Mouse (Mus musculus) granulocyte monocyte progenitor cell, adult 5-6 weeks (primary cell): Measurements from ENCODE around the gene Ppp1r37. TPM values are rescaled to one million over a fixed set of nuclear protein-coding genes. Genes with fewer than 3 reads are reported as not detected.
A peak's percentile ranks its signal among the peaks of the same experiment; 100 is the strongest.

ENCODE experiments used
- ATAC-seq: replicated peaks from 2 replicates; pipeline ENCODE4 v1.8.0; 2016; ENCODE audit warnings: mild to moderate bottlenecking, moderate TSS enrichment, inconsistent platforms; ENCODE audit not compliant: poor library complexity, severe bottlenecking
- total RNA-seq, 2 experiments: library from RNA; stranded (forward) in 1 of 2; stranded (reverse) in 1 of 2; fragments of 200-712, 200-1000 nt in 1 of 2; fragments of >200 nt in 1 of 2; fragmentation: Nextera tagmentation in 1 of 2; gene quantifications; 2 replicates each; pipeline ENCODE4 v1.2.3; 2014 to 2017

Ppp1r37 gene
- total RNA-seq, 2 experiments from 2014 or later: 17.8 to 32.3 TPM

DNA sequence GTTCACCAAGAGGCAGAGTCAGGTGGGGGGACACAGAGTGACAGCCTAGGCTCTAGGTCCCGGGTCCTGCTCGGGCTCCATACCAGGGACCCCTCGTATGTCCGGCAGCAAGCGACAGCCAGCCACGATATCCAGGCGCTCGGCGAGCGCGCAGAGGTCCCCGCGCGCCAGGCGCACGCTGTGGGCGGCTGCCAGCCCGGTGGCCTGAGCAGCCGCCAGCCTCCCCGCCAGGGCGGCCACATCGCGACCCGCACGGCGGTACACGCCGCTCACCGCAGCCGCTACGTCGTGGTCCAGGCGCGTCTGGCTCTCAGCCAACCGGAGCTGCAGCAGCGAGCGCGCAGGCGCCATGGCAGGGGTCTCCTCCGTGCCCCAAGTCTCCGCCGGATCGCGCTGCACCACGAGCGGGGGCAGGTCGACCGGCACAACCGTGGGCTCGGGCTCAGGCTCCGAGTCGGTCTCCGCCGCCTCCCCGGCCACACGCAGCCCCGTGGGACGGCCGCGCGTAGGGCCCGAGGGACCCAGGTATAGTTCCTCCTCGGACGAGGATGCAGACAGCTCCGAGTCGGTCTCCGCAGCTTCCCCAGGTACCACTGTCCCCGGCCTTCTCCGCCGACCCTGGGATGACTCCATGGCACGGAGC is 55.8 kb downstream of the Ppp1r37 start:
- no peak for ATAC-seq

DNA sequence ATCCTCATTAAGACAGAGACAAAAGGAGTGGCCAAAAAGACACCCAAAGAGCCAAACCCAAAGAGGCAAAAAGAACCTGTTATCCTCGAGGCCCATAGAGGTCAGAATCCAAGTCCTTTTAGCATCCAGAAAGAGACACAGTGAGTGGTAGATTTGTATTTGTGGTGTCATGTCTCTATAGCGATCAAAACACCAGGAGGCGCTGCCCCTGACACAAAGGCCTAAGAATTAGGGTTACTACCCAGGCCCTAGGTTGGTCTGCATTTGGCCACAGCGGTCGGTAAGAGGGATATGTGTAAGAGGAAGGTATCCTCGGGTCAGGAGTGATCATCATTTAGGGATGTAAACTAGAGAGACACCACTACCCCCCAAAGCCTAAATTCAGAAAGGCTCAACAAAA is 56.5 kb downstream of the Ppp1r37 start:
- peak; percentile 14; the same call in 1 of the 2 replicates for ATAC-seq

DNA sequence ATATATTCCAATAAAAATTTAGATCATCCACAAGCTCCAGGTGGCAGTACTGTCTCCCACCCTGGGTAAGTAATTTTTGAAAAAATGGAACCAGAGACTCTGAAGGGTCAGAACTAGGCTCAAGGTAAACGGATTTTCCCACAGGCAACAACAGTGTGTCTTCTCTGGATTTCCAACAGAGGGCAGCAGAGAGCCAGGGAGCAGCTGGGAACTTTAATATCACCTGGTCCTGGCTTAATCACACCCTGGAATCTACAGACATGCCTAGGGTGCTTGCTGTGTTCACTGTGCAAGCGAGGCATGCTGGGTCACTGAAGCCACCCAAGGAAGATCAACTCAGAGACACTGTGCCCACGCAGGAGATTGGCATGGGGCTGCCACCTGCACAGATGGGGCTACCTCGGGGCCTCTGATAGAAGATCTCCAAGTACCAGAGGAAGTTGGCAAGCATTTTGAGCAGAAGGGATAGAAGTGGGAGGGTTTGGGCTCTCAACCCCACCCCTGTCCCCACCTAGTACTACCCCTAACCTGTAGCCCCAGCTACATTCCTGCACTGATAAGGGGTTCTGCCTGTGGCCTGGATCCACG is 59.3 kb downstream of the Ppp1r37 start:
- ATAC-seq: 0 out of 2 replicates have a peak, but pooled peaks have one; percentile 15

DNA sequence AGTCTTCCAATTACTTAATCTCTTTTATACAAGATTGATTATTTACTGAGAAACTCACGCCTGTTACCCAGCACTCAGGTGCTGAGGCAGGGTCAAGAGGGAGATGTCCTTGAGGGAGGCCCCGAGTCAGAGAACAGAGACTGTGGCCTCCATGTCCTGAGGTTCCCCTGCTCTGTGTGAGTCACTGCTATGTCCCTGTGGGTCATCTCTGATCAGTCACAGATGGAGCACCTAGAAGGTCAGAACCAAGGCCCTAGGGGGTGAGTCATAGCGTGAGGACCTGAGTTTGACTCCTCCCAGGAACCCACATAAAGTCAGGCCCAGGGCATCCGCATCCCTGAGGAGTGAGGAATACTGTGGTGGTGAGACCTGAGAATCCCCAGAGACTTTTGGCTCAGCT is 61.2 kb downstream of the Ppp1r37 start:
- ATAC-seq: peak; percentile 16; the same call in 1 of the 2 replicates

DNA sequence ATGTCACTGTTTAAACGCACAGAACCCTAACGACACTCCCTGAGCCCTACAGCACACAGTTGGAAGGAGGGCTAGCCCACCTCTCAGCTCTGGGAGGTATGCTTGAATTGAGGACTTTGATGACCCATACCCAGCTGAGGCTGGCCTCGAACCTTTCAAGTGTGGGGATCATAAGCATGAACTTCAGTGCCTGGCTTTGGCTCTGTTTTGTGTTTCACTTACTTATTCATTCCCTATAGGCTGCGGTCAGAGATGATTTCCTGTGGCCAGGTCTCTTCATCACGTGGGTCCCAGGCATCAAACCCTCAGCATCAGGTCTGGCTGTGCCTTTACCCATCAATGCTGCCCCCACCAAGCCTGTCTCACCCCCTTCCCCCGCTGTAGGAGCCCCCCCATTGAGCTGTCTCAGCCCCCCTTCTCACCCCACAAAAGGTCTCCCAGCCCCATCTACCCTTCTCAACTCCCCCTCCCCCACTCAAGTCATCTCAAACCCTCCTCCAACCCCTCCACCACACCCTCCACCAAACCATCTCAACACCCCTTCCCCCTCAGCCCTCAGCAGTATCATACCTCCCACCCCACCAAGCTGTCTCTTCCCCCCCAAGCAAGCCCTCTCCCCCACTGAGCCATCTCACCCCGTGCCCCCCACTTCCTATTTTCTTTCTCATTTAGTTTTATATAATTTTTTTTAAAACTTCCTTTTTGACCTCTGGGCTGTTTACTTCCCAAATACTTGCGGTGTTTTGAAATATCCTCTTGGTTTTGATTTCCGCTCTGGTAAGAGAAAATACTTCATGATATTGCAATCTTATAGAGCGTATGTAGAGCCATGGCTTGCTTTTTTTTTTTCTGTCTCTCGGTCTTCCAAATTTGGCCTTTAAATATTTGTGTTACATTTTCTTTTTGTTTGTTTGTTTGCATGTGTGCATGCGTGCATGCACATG is 62.2 kb downstream of the Ppp1r37 start:
- peak; percentile 54 for ATAC-seq

DNA sequence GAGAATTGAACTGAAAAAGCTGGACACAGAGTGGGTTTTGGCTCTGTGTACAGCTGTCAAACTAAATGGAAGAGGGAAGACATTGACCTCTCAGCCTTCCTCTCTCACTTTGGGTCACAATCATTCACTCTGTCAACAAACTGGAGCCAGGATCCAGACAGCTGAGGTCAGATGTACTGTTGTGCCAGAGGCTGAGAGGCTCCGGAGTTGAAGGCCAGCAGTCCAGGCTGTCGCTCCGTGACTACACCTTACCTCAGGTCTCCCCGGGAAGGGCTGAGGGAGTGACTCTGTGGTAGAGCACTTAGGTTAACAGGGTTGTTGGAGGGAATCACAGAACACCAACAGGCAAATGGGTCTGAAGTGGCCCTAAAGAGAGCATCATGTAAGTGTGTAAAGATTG is 64.5 kb downstream of the Ppp1r37 start:
- no peak for ATAC-seq

DNA sequence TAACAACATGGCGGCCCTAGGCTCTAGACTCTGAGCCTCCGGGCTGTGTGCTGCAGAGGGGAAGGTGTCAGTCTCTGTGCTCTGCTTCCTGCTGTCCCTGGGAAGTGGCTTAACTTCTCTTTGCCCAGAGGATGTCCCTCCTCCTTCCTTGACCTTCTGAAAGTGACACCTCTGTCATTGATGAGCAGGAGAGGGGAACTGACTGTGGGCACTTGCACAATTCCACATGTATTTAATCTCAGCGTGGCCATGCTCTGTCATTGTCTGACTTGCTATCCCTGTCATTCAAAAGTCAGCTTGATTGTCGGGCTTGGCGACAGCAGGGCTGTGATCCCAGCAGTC is 66.7 kb downstream of the Ppp1r37 start:
- peak; percentile 66 for ATAC-seq

DNA sequence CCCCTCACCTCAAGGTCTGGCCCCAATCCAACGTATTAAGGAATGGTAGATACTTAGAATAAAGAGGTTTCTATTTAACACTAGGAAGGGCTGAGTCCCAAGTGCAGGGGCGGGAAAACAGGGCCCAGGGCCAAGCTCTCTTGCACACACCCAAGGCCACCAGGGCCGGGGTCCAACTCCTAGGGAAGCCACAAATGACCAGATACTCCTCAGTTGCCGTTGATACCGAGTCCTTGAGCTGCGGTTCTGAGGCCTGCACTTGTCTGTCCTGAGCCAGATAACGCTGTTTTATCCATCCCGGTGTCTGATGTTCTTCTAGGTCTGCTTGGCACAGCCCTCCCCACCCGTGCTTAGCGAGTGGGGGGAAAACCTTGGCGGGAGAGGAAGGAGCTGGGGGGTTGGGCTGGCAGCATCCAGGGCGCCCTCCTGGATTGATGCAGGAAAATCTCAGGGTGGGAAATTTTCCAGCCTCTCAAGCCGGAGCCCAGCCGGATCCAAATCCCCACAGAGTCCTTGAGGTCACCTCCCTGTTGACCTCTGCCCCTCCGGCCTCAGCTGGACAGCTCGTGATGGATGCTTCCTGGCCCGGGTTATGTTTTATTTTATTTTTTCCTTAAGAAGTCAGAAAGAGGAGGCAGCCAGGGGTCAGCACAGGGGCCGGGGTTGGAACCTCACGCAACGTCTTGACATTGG is 67.2 kb downstream of the Ppp1r37 start:
- ATAC-seq: no peak

DNA sequence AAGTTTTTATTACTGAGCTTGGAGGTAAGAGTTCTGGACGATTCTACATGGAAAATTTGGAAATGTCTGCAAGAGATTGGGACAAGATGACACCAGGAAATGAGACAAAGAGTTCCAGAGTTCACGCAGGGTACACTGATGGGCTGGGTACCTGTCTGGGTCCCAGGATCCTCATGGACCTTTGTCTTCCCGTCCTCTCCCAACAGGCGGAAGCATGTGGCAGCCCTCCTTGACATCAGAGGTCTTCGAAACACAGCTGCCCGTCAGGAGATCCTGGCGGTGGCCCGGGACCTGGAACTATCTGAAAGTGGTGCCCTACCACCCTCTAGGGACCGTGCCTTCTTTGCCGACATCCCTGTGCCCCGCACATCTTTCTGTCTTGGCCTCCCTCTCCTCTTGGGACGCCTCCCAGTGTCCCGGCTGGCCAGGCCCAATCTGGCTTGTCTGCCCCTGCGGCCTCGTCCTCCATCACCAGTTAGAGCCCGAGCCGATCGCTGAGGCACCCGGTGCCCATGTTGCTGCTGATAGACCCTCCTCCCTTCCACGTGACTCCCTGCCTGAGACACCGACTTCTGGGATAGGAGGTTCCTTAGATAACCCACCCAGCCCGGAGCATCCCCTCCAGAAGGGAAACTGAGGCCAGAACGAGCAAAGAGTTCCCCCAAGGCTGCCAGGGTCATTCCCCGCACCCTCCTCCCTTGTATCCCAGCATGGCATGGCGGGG is 68.0 kb downstream of the Ppp1r37 start:
- no peak for ATAC-seq

DNA sequence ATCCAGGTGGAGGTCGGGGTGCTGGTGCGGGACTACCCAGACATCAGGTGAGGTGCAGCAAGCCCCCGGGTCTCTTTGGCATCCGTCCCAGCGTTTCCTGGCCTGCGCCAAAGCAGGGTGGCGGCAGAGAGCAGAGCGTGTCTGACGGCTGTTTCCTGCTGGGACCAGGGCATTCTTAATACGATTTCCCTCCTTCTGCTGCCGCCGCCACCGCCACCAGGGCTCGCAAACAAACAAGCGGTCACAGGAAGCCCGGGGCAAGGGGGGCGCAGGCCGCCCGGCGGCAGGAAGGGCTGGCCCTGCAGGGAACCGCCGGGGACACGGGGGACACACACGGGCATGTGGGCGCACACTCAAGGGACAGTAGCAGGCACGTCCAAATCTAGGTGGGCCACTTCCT is 71.1 kb downstream of the Ppp1r37 start:
- ATAC-seq: peak; percentile 54

DNA sequence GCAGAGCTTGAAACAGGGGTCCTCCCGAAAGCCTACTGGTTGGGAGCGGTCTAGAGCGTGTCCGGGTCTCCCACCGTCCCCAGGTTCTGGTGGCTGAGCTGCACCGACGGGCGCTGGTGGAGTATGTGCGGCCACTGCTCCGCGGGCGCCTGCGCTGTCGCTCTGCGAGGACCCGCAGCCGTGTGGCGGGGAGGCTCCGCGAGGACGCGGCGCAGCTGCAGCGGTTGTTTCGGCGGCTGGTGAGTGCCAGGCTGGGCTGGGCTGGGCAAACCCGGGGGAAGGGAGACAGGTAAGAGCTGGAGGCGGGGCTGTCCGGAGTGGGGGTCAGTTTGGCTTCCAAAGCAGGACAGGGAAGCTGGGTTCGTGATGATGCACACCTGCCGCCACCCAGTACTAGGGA is 73.4 kb downstream of the Ppp1r37 start:
- no peak for ATAC-seq

DNA sequence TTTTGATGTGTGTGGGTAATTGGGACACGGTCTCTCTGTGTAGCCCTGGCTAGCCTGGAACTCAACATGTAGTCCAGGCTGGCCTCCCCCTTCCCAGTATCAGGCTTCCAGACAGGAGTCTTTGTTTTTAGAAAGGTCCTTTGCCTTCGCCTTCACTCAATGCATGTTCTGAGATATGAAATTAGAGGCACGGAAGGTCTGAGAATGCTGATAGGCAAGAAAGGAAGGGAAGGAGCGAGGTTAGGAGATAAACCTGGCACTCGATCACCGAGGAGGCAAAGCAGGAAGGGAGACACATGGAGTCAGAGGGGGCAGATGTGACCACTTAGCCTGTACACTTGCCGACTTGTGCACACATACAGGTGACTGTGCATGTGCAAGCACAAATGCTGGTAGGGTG is 76.3 kb downstream of the Ppp1r37 start:
- no peak for ATAC-seq

DNA sequence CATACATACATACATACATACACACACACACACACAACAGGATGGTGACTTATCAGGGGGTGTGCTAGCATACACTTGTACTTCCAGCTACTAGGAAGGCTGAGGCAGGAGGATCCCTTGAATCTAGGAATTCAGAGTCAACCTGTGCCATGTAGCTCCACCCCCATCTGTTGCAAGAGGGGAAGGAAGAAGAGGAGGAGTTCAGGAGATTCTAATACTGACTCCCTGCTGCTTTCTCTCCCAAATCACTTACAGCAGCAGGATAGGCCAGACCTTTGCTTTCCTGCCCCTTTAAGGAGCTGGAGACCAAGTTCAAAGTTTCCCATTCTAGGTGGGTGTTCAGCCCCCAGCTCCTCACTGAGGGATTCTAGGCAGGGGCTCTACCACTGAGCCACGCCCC is 77.4 kb downstream of the Ppp1r37 start:
- ATAC-seq: peak; percentile 52; the same call in 1 of the 2 replicates

DNA sequence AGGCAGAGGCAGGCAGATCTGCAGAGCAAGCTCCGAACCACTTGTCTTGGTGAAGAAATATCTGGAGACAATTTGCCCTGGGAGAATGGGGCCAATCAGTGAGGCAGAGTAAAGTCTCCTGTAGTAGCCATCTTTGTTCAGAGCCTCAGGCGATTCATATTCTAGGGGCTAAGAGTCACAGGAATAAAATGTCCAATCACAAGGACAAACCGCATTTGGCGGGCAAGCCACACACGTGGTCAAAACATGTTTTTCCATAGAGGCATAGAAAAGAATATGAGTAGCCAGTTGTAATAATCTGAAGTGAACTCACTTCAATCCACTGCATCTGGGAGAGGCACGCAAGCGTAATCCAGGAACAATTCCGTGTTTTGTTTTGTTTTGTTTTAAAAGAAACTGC is 79.6 kb downstream of the Ppp1r37 start:
- ATAC-seq: no peak

Other genes starting within 250 kb of the Ppp1r37 start
- gene Ercc1, start 218.3 kb downstream of the Ppp1r37 start, total RNA-seq (2014; fragmentation: Nextera tagmentation): 12.4 and 42.8 TPM in 2 replicates
- gene Ercc1, start 218.3 kb downstream of the Ppp1r37 start, total RNA-seq (2017): 29.4 and 34.9 TPM in 2 replicates
- 20.3 and 26.1 TPM in 2 replicates for gene Cd3eap, start 203.6 kb downstream of the Ppp1r37 start, total RNA-seq (2014; fragmentation: Nextera tagmentation)
- gene Cd3eap, start 203.6 kb downstream of the Ppp1r37 start, total RNA-seq (2017): 23.2 and 39.9 TPM in 2 replicates
- gene Ppp1r13l, start 203.3 kb downstream of the Ppp1r37 start, total RNA-seq (2014; fragmentation: Nextera tagmentation): 1.8 and 1.9 TPM in 2 replicates
- 0.26 and 0.57 TPM in 2 replicates for gene Ppp1r13l, start 203.3 kb downstream of the Ppp1r37 start, total RNA-seq (2017)
- 10.7 and 26.9 TPM in 2 replicates for gene Ercc2, start 181.1 kb downstream of the Ppp1r37 start, total RNA-seq (2014; fragmentation: Nextera tagmentation)
- gene Ercc2, start 181.1 kb downstream of the Ppp1r37 start, total RNA-seq (2017): 29.8 and 31.9 TPM in 2 replicates
- gene Klc3, start 159.0 kb downstream of the Ppp1r37 start, total RNA-seq (2014; fragmentation: Nextera tagmentation): not detected in 2 replicates
- not detected in 2 replicates for gene Klc3, start 159.0 kb downstream of the Ppp1r37 start, total RNA-seq (2017)
- 0.85 TPM in 1 of 2 replicates, not detected in the other for gene Ckm, start 158.3 kb downstream of the Ppp1r37 start, total RNA-seq (2014; fragmentation: Nextera tagmentation)
- 1.5 and 3.0 TPM in 2 replicates for gene Ckm, start 158.3 kb downstream of the Ppp1r37 start, total RNA-seq (2017)
- gene Mark4, start 104.3 kb downstream of the Ppp1r37 start, total RNA-seq (2014; fragmentation: Nextera tagmentation): 9.1 and 10.8 TPM in 2 replicates
- gene Mark4, start 104.3 kb downstream of the Ppp1r37 start, total RNA-seq (2017): 2.5 and 3.8 TPM in 2 replicates
- gene Exoc3l2, start 99.7 kb downstream of the Ppp1r37 start, total RNA-seq (2014; fragmentation: Nextera tagmentation): 1.0 and 2.5 TPM in 2 replicates
- gene Exoc3l2, start 99.7 kb downstream of the Ppp1r37 start, total RNA-seq (2017): 0.95 TPM in 1 of 2 replicates, not detected in the other
- 3.1 and 4.5 TPM in 2 replicates for gene Bloc1s3, start 54.7 kb downstream of the Ppp1r37 start, total RNA-seq (2014; fragmentation: Nextera tagmentation)
- 0.60 and 1.0 TPM in 2 replicates for gene Bloc1s3, start 54.7 kb downstream of the Ppp1r37 start, total RNA-seq (2017)
- gene Trappc6a, start 54.7 kb downstream of the Ppp1r37 start, total RNA-seq (2014; fragmentation: Nextera tagmentation): 75.3 and 83.4 TPM in 2 replicates
- gene Trappc6a, start 54.7 kb downstream of the Ppp1r37 start, total RNA-seq (2017): 28.2 and 30.6 TPM in 2 replicates
- not detected in 2 replicates for gene Nkpd1, start 45.2 kb downstream of the Ppp1r37 start, total RNA-seq (2014; fragmentation: Nextera tagmentation)
- not detected in 2 replicates for gene Nkpd1, start 45.2 kb downstream of the Ppp1r37 start, total RNA-seq (2017)
- gene Zfp296, start 14.2 kb upstream of the Ppp1r37 start, total RNA-seq (2014; fragmentation: Nextera tagmentation): 3.9 and 7.0 TPM in 2 replicates
- gene Zfp296, start 14.2 kb upstream of the Ppp1r37 start, total RNA-seq (2017): 3.8 and 3.9 TPM in 2 replicates
- gene Gemin7, start 14.5 kb upstream of the Ppp1r37 start, total RNA-seq (2014; fragmentation: Nextera tagmentation): 66.1 and 70.9 TPM in 2 replicates
- gene Gemin7, start 14.5 kb upstream of the Ppp1r37 start, total RNA-seq (2017): 37.8 and 44.3 TPM in 2 replicates
- 24.2 and 40.8 TPM in 2 replicates for gene Clasrp, start 41.4 kb upstream of the Ppp1r37 start, total RNA-seq (2014; fragmentation: Nextera tagmentation)
- gene Clasrp, start 41.4 kb upstream of the Ppp1r37 start, total RNA-seq (2017): 19.6 TPM in 2 replicates
- gene Relb, start 66.4 kb upstream of the Ppp1r37 start, total RNA-seq (2014; fragmentation: Nextera tagmentation): 1.2 TPM in 1 of 2 replicates, not detected in the other
- 1.4 and 1.9 TPM in 2 replicates for gene Relb, start 66.4 kb upstream of the Ppp1r37 start, total RNA-seq (2017)
- 29.9 and 41.7 TPM in 2 replicates for gene Clptm1, start 102.0 kb upstream of the Ppp1r37 start, total RNA-seq (2014; fragmentation: Nextera tagmentation)
- gene Clptm1, start 102.0 kb upstream of the Ppp1r37 start, total RNA-seq (2017): 32.0 and 36.5 TPM in 2 replicates
- gene Apoc2, start 114.9 kb upstream of the Ppp1r37 start, total RNA-seq (2014; fragmentation: Nextera tagmentation): 3.3 and 5.9 TPM in 2 replicates
- 1.3 TPM in 1 of 2 replicates, not detected in the other for gene Apoc2, start 114.9 kb upstream of the Ppp1r37 start, total RNA-seq (2017)
- not detected in 2 replicates for gene Gm44805, start 118.3 kb upstream of the Ppp1r37 start, total RNA-seq (2014; fragmentation: Nextera tagmentation)
- not detected in 2 replicates for gene Gm44805, start 118.3 kb upstream of the Ppp1r37 start, total RNA-seq (2017)
- not detected in 2 replicates for gene Apoc4, start 118.4 kb upstream of the Ppp1r37 start, total RNA-seq (2014; fragmentation: Nextera tagmentation)
- not detected in 2 replicates for gene Apoc4, start 118.4 kb upstream of the Ppp1r37 start, total RNA-seq (2017)
- 10.3 and 17.9 TPM in 2 replicates for gene Apoc1, start 129.6 kb upstream of the Ppp1r37 start, total RNA-seq (2014; fragmentation: Nextera tagmentation)
- 0.57 and 10.6 TPM in 2 replicates for gene Apoc1, start 129.6 kb upstream of the Ppp1r37 start, total RNA-seq (2017)
- 21.9 and 23.5 TPM in 2 replicates for gene Apoe, start 136.1 kb upstream of the Ppp1r37 start, total RNA-seq (2014; fragmentation: Nextera tagmentation)
- gene Apoe, start 136.1 kb upstream of the Ppp1r37 start, total RNA-seq (2017): 59.3 and 90.6 TPM in 2 replicates
- gene Tomm40, start 152.4 kb upstream of the Ppp1r37 start, total RNA-seq (2014; fragmentation: Nextera tagmentation): 70.2 and 76.7 TPM in 2 replicates
- 36.2 and 47.0 TPM in 2 replicates for gene Tomm40, start 152.4 kb upstream of the Ppp1r37 start, total RNA-seq (2017)
- gene Nectin2, start 187.4 kb upstream of the Ppp1r37 start, total RNA-seq (2014; fragmentation: Nextera tagmentation): 1.7 and 2.0 TPM in 2 replicates
- 1.6 and 1.8 TPM in 2 replicates for gene Nectin2, start 187.4 kb upstream of the Ppp1r37 start, total RNA-seq (2017)
- gene Bcam, start 207.9 kb upstream of the Ppp1r37 start, total RNA-seq (2014; fragmentation: Nextera tagmentation): not detected in 2 replicates
- gene Bcam, start 207.9 kb upstream of the Ppp1r37 start, total RNA-seq (2017): not detected in 2 replicates
- not detected in 2 replicates for gene Cblc, start 233.7 kb upstream of the Ppp1r37 start, total RNA-seq (2014; fragmentation: Nextera tagmentation)
- not detected in 2 replicates for gene Cblc, start 233.7 kb upstream of the Ppp1r37 start, total RNA-seq (2017)